Mouse (Mus musculus) T-helper 17 cell (primary cell): ENCODE measurements around the gene Lgi2.

Experiments
- in situ Hi-C, 2 experiments: fragments of 300-600 bp; cut with MboI, MseI; formaldehyde crosslinking; loops; 1 replicate in 1 of 2; 2 replicates in 1 of 2; pipeline ENCODE4 v1.15.1; 2025; ENCODE audit warnings: high pct_unique_total_duplicates in 2 of 2

The Lgi2 gene

GRCm38 (mm10) chr5:52537024-52537423 lies 29.2 kb downstream of the Lgi2 start:
- in situ Hi-C loops, result no loop called here

- in situ Hi-C loops, result no loop called here
Measured at GRCm38 (mm10) chr5:52534798-52535590, 31.3 kb downstream of the Lgi2 start.

DNA sequence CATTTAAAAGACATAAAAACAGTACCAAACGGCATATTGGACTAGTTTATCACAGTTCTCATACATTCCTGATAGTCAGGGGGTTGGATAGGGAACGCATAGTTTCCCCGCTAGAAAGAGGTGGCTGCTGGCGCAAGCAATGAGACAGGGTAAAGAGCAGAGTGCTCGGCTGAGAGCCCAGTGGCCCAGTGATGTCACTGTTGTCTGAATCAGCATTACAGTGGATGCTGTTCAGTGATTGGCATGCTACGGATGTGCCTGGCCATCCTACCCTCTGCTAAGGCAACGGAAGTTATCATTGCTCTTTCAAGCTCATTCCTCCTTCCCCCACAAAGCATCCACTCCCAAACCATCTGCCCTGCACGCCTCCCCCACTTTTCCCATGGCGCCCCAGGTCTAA lies 32.6 kb downstream of the Lgi2 start:
- in situ Hi-C loops, result no loop called here

- in situ Hi-C loops, result no loop called here
Measured at GRCm38 (mm10) chr5:52528545-52528944, 37.7 kb downstream of the Lgi2 start.

- in situ Hi-C loops, result no loop called here
Measured at GRCm38 (mm10) chr5:52526324-52526986, 39.8 kb downstream of the Lgi2 start.

- in situ Hi-C loops, result no loop called here
Measured at GRCm38 (mm10) chr5:52524207-52524606, 42.1 kb downstream of the Lgi2 start.

DNA sequence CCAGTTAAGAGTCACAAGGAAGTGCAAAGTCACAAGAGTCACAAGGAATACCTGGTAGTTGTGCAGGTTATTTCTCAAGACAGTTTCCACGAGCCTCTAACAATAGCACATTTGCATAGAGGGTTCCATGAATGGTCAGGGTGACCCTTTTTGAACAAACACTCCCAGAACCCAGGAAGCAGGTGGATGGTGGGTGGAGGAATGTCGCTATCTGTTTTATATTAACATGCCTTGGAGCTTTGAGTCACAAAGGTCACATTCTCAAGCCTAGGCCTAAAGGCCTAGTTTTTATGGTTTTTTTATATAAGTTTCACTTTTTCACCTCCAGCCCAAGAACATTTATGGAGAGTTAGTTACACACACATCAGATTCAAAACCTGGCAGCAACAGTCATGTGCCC lies 46.3 kb downstream of the Lgi2 start:
- in situ Hi-C loops, result loop anchor here in 1 of 2 experiments (10.0 kb wide), 1 partner anchor 115 kb away; no protein-coding TSS in a partner anchor

DNA sequence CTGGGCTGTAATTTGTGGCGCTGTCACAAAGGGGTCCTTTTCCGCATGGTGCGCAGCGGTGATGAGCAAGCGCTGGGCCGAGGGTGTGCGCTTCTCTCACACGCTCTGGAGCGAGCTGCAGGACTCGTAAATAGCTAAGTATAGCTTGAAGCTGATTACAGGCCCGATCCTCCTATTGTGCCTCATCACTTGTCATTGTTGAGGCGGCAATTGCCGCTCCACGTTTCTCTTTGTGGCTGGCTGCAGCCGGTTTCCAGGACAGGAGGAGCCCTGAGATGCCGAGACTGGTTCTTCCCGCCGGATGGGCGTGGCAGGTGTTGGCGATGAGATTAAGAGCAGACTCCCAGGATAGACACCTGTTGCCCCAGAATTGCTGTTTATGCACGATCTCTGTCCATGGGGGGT lies 50.2 kb downstream of the Lgi2 start:
- in situ Hi-C loops, result loop anchor here in 1 of 2 experiments (10.0 kb wide), 1 partner anchor 119 kb away; no protein-coding TSS in a partner anchor

DNA sequence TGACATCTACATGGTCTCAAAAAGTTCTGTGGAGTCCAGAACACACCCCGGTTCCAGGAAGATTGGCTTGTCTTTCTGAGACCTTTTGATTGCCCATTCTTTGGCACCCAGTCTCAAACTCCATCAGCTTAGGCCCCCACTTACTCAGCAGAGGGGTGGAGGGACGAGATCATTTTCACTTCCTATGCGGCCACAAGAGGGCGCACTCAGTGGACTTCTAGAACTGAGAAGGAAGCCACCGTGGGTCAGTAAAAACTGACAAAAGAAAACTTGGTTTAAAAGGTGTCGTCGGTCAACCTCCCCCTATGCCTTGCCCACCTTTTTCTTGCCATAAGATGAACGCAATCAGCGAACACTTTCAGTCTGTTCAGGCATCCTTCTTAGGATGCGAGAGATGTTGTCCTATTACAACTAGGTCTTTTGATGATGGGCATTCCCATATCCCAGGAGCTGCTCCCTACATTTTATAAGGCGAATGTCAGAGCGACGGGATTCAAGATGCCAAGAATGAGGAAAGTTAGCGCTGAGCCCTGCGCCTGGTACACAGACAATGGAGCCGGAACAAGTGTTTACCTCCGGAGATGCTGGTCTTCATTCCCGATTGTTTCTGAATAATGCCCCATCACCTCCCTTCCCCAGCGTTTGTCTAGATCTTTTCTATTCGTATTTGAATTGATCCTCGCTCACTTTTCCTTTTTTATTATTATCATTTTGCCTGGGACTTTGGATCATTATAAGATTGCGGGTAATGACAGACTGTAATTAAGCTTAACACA lies 50.8 kb downstream of the Lgi2 start:
- in situ Hi-C loops, result loop anchor here in 1 of 2 experiments (10.0 kb wide), 1 partner anchor 119 kb away; no protein-coding TSS in a partner anchor

DNA sequence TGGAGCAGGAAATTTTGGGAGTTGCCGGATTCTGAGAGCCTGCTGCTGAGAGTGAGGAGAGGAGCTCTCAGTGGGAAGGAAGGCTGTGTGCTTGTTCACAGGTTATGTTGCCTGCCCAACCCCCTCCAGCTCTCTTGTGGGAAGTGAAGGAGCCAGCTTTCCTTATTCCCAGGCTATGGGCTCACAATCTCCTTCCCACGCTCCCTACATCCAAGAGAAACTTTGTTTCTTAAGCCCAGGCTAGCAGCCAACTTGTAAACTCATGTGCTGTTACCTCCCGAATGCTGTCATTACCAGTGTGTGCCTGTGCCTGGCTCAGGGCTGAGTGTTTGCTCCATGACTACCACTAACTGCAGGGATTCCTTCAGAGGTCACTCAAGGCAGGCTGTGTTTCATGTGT lies 55.2 kb downstream of the Lgi2 start:
- in situ Hi-C loops, result loop anchor here in 1 of 2 experiments (10.0 kb wide), 1 partner anchor 124 kb away; no protein-coding TSS in a partner anchor

- in situ Hi-C loops, result no loop called here
Measured at GRCm38 (mm10) chr5:52509416-52509815, 56.8 kb downstream of the Lgi2 start.

DNA sequence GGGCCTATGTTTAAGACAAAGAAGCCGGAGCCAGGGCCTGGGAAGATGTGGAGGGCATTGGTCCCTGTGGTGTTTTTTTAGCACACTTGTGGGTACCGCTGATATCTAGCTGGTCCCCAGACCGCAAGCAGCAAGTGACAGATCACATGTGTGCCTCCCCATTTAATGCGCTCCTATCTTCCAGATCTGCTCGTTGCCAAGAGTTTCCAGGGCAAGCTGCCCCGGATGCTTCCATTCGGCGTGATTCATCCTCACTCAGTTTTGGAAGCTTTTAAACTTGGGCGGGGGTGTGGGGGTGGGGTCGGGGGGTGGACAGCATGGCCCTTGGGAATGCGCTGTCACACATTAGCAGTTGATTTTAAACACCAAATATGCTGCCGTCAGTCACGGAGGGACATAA lies 61.6 kb downstream of the Lgi2 start:
- in situ Hi-C loops, result no loop called here

DNA sequence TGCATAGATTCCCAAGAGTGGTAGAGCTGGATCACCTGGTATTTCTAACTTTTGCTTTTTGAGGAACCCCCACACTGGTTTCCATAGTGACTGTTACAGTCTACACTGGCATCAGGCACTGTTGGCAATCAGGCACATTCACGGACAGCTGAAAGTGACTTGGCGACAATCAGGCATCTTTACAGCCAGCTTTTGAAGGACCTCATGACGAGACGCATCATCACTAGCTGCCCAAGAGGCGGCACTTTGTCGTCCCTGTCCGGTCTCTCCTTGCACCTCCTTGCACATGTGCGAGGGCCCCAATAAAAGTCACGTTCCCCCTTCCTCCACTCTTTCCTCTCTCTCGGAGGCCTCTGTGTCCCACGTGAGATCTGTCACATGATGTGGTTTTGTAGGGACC lies 62.1 kb downstream of the Lgi2 start:
- in situ Hi-C loops, result no loop called here

DNA sequence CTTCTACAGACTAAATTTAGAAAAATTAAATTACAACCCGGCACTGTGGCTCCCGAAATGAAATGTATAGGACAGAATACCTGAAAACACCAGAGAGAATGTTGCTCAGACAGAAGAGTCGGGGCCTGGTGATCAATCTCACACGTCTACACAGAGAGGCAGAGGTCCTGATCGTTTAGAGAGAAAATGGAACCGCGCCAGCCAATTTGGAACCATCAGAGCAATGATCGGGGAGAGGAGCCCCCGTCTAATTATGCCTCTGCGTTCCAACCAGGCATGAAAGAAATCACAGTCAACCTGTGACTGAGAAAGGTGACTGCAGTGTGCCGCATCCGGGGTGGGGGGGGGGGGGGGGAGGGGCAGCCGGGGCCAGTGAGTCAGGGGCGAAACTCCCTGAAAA lies 70.6 kb downstream of the Lgi2 start:
- in situ Hi-C loops, result no loop called here

DNA sequence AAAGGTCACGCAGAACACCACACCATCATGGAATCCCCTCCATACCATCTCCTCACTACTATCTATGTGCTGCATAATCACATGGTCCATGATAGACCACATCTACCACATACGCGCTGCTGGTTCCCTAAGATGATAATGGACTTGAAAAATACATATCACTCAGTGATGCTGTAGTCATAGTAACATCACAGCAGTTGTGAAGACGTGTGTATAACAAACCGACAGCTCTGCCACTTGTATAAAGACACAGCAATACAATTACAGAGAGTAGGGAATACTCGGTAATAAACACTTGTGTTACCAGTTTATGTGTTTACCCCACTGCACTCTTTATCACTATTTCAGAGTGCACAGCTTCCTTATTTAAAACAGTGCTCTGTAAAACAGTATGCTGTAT lies 74.8 kb downstream of the Lgi2 start:
- in situ Hi-C loops, result no loop called here

GRCm38 (mm10) chr5:52487559-52488430 lies 78.5 kb downstream of the Lgi2 start:
- in situ Hi-C loops, result no loop called here
